Mouse (Mus musculus): Measurements from ENCODE around the gene Sympk. TPM values are rescaled to one million over a fixed set of nuclear protein-coding genes. Genes with fewer than 3 reads are reported as not detected.

Gene Sympk
- polyA plus RNA-seq (2014; fragmentation: Illumina TruSeq; extraction: RNeasy Lipid Tissue Mini Kit (QIAGEN cat#74804); ENCODE audit: low read depth, low replicate concordance), result 7.6 TPM

GRCm38 (mm10) chr7:19024096-19024506, at the start of gene Sympk:
Gene Sympk, plus strand, starts transcription at chr7:19024377.

GRCm38 (mm10) chr7:18987100-18987499, 37.1 kb upstream of the Sympk start, which contains the start of gene Nanos2:
Gene Nanos2, plus strand, starts transcription at chr7:18987400.

GRCm38 (mm10) chr7:18990601-18991295, 33.4 kb upstream of the Sympk start, which contains the start of gene Mypop:
Gene Mypop, plus strand, starts transcription at chr7:18991245.

DNA sequence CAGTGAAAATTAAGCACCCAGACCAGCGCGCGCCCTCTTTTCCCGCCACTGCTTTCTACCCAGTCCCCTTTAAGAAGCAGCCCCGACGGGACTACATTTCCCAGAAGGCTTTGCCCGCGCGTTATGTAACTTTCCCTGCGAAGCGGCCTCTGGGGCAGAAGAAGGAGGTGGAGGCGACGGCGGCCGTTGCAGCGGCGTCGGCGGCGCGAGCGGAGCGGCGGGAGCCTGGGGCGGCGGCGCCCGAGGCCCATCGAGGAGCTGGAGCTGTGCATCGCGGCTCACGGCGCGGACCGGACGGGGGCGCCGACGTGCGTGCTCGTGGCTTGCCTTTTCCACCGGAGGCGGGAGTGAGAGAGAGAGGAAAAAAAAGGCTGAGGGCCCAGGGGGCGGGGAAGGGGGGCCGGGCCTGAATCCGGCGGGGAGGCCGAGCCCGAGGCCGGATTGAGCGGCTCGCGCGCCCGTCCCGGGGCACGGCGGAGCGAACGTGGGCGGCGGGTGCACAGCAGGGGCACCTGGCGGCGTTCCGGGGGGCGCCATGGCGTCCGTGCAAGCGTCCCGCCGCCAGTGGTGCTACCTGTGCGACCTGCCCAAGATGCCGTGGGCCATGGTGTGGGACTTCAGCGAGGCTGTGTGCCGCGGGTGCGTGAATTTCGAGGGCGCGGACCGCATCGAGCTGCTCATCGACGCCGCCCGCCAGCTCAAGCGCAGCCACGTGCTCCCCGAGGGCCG, 20.1 kb upstream of the Sympk start, which contains the start of gene Irf2bp1:
TSS of gene Irf2bp1 (plus strand) at position 143 of the 729 bp plus-strand sequence.

DNA sequence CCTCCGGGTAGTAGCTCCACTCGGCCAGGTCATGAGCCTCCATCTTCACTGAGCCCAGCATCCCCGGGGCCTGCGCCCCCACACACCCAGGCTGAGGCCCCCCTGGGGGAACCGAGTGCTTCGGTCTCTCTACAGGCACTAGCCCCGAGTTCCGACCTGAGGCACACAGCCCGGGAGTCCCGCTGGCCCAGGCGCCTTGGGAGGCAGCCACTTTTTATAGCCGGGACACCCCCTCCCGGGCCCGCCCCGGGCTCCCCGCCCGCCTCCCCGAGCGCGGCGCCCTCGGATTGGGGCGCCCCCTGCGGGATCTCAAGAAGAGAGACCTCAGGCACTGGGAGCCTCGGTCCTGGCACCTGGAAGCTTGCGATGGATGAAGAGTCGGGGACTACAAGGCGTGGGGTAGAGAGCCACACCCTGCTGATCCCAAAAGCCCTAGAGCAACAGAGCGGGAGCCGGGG, 791 bp upstream of the Sympk start, which contains the start of gene Foxa3:
TSS of gene Foxa3 (minus strand) at position 182 of the 458 bp plus-strand sequence.

DNA sequence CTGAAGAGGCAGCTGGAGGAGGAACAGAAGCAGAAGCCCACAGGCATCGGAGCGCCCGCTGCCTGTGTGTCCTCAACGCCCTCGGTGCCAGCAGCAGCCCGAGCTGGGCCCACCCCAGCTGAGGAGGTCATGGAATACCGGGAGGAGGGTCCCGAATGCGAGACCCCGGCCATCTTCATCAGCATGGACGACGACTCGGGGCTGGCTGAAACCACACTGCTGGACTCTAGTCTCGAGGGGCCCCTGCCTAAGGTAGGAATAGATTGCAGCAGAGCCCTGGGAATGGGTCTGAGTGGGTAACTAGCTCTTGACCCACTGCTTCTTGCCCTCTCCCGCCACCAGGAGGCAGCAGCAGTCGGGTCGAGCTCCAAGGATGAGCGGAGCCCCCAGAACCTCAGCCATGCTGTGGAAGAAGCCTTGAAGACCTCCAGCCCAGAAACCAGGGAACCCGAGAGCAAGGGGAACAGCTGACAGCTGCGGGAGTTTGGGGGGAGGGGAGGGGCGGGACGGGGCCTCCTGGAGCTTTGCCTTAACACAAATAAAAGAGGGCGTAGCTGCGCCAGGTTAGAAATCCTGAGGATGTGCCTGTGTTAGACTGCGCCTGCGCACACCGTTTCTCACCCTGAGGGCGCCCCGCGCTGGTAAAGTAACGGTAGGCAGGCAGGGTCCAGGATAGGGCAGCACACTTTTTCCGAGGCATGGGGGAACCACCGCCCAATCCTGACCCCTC, 30.0 kb downstream of the Sympk start, which contains the start of gene Rsph6a:
TSS of gene Rsph6a (plus strand) at position 644 of the 730 bp plus-strand sequence.

GRCm38 (mm10) chr7:19075723-19076585, 51.8 kb downstream of the Sympk start, which contains the start of gene Dmwd:
Gene Dmwd, plus strand, starts transcription at chr7:19076227.

GRCm38 (mm10) chr7:19083701-19084100, 59.5 kb downstream of the Sympk start, which contains the start of gene Dmpk:
Gene Dmpk, plus strand, starts transcription at chr7:19083849.

GRCm38 (mm10) chr7:19094471-19094825, 70.3 kb downstream of the Sympk start, which contains the start of gene Six5:
Gene Six5, plus strand, starts transcription at chr7:19094594.

Other genes starting within 250 kb of the Sympk start
- gene Psg19, start 225.9 kb upstream of the Sympk start, polyA plus RNA-seq (2014; fragmentation: Illumina TruSeq; extraction: RNeasy Lipid Tissue Mini Kit (QIAGEN cat#74804); ENCODE audit: low read depth, low replicate concordance), result not detected
- gene Psg17, start 202.8 kb upstream of the Sympk start, polyA plus RNA-seq (2014; fragmentation: Illumina TruSeq; extraction: RNeasy Lipid Tissue Mini Kit (QIAGEN cat#74804); ENCODE audit: low read depth, low replicate concordance), result not detected
- gene Mill2, start 184.4 kb upstream of the Sympk start, polyA plus RNA-seq (2014; fragmentation: Illumina TruSeq; extraction: RNeasy Lipid Tissue Mini Kit (QIAGEN cat#74804); ENCODE audit: low read depth, low replicate concordance), result 8.3 TPM
- gene Pglyrp1, start 153.0 kb upstream of the Sympk start, polyA plus RNA-seq (2014; fragmentation: Illumina TruSeq; extraction: RNeasy Lipid Tissue Mini Kit (QIAGEN cat#74804); ENCODE audit: low read depth, low replicate concordance), result not detected
- not detected for gene Ccdc61, start 114.0 kb upstream of the Sympk start, polyA plus RNA-seq (2014; fragmentation: Illumina TruSeq; extraction: RNeasy Lipid Tissue Mini Kit (QIAGEN cat#74804); ENCODE audit: low read depth, low replicate concordance)
- gene Nova2, start 98.5 kb upstream of the Sympk start, polyA plus RNA-seq (2014; fragmentation: Illumina TruSeq; extraction: RNeasy Lipid Tissue Mini Kit (QIAGEN cat#74804); ENCODE audit: low read depth, low replicate concordance), result 0.93 TPM
- gene Nanos2, start 37.0 kb upstream of the Sympk start, polyA plus RNA-seq (2014; fragmentation: Illumina TruSeq; extraction: RNeasy Lipid Tissue Mini Kit (QIAGEN cat#74804); ENCODE audit: low read depth, low replicate concordance), result not detected
- not detected for gene Mypop, start 33.1 kb upstream of the Sympk start, polyA plus RNA-seq (2014; fragmentation: Illumina TruSeq; extraction: RNeasy Lipid Tissue Mini Kit (QIAGEN cat#74804); ENCODE audit: low read depth, low replicate concordance)
- gene Irf2bp1, start 20.3 kb upstream of the Sympk start, polyA plus RNA-seq (2014; fragmentation: Illumina TruSeq; extraction: RNeasy Lipid Tissue Mini Kit (QIAGEN cat#74804); ENCODE audit: low read depth, low replicate concordance), result 2.5 TPM
- not detected for gene Foxa3, start 839 bp upstream of the Sympk start, polyA plus RNA-seq (2014; fragmentation: Illumina TruSeq; extraction: RNeasy Lipid Tissue Mini Kit (QIAGEN cat#74804); ENCODE audit: low read depth, low replicate concordance)
- not detected for gene Rsph6a, start 30.3 kb downstream of the Sympk start, polyA plus RNA-seq (2014; fragmentation: Illumina TruSeq; extraction: RNeasy Lipid Tissue Mini Kit (QIAGEN cat#74804); ENCODE audit: low read depth, low replicate concordance)
- 1.3 TPM for gene Dmwd, start 51.9 kb downstream of the Sympk start, polyA plus RNA-seq (2014; fragmentation: Illumina TruSeq; extraction: RNeasy Lipid Tissue Mini Kit (QIAGEN cat#74804); ENCODE audit: low read depth, low replicate concordance)
- 11.7 TPM for gene Dmpk, start 59.5 kb downstream of the Sympk start, polyA plus RNA-seq (2014; fragmentation: Illumina TruSeq; extraction: RNeasy Lipid Tissue Mini Kit (QIAGEN cat#74804); ENCODE audit: low read depth, low replicate concordance)
- gene Six5, start 70.2 kb downstream of the Sympk start, polyA plus RNA-seq (2014; fragmentation: Illumina TruSeq; extraction: RNeasy Lipid Tissue Mini Kit (QIAGEN cat#74804); ENCODE audit: low read depth, low replicate concordance), result 1.5 TPM
- gene Gm4969, start 94.0 kb downstream of the Sympk start, polyA plus RNA-seq (2014; fragmentation: Illumina TruSeq; extraction: RNeasy Lipid Tissue Mini Kit (QIAGEN cat#74804); ENCODE audit: low read depth, low replicate concordance), result not detected
- 0.82 TPM for gene Fbxo46, start 95.5 kb downstream of the Sympk start, polyA plus RNA-seq (2014; fragmentation: Illumina TruSeq; extraction: RNeasy Lipid Tissue Mini Kit (QIAGEN cat#74804); ENCODE audit: low read depth, low replicate concordance)
- 10.5 TPM for gene Qpctl, start 124.9 kb downstream of the Sympk start, polyA plus RNA-seq (2014; fragmentation: Illumina TruSeq; extraction: RNeasy Lipid Tissue Mini Kit (QIAGEN cat#74804); ENCODE audit: low read depth, low replicate concordance)
- gene Snrpd2, start 125.3 kb downstream of the Sympk start, polyA plus RNA-seq (2014; fragmentation: Illumina TruSeq; extraction: RNeasy Lipid Tissue Mini Kit (QIAGEN cat#74804); ENCODE audit: low read depth, low replicate concordance), result 2.0 TPM
- not detected for gene Gipr, start 141.8 kb downstream of the Sympk start, polyA plus RNA-seq (2014; fragmentation: Illumina TruSeq; extraction: RNeasy Lipid Tissue Mini Kit (QIAGEN cat#74804); ENCODE audit: low read depth, low replicate concordance)
- not detected for gene Eml2, start 152.0 kb downstream of the Sympk start, polyA plus RNA-seq (2014; fragmentation: Illumina TruSeq; extraction: RNeasy Lipid Tissue Mini Kit (QIAGEN cat#74804); ENCODE audit: low read depth, low replicate concordance)
- gene Gpr4, start 188.2 kb downstream of the Sympk start, polyA plus RNA-seq (2014; fragmentation: Illumina TruSeq; extraction: RNeasy Lipid Tissue Mini Kit (QIAGEN cat#74804); ENCODE audit: low read depth, low replicate concordance), result 5.4 TPM
- 13.0 TPM for gene Opa3, start 204.0 kb downstream of the Sympk start, polyA plus RNA-seq (2014; fragmentation: Illumina TruSeq; extraction: RNeasy Lipid Tissue Mini Kit (QIAGEN cat#74804); ENCODE audit: low read depth, low replicate concordance)
- gene Vasp, start 247.4 kb downstream of the Sympk start, polyA plus RNA-seq (2014; fragmentation: Illumina TruSeq; extraction: RNeasy Lipid Tissue Mini Kit (QIAGEN cat#74804); ENCODE audit: low read depth, low replicate concordance), result 17.5 TPM